Comparison of ENCODE assay signal across 15 mouse cellular contexts in the genomic region with DNA sequence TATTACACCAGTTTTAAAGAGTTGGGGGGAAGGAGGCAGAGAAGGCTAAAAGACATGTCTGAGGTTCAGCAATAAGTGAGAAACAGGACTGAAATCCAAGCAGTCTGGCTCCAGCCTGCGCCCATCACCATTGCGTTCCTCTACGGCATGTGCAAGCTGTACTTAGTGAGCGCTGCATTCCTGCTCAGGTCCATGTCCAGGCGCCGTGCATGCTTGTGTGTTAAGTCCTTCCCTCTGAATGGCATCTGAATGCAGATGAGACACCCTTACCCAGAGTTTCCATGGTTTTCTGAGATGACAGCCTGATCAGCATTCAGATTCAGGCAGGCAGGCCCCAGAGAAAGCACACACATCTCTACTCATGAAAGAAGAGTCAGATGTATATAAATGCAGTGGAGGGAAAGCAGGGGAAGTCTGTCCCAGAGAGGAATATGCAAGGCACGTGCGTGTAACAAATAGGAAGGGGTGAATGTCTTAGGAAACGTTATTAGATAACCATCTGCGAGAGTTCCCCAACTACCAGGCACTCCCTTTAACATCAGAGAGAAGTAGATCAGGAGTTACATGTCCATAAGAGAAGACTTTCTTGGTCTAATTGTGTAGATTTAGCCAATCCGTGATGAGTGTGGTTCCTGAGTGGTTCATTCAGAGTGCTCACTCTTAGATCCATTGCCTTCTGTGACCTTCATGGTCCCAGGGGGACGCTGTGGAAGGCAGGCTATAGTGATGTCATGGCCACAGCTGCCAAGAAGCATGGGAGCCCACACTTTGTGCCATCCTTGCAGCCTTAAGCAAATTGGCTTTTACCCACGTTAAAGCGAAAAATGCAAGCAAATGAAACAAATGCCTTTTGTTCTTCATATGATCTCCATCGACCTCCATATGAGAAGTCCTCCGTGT.
DNase-seq lines count a peak whose midpoint lies in the region; ATAC-seq lines count a peak whose summit lies in the region.
"Had no signal": no experiment of that assay in that cellular context is flagged by ENCODE, and none has a peak within 500 bp of the region (broad histone marks: within the 10 kb centered on the region; RNA-seq: fewer than 3 reads in every experiment).

No protein-coding gene starts in this region.

- no peak overlapping the region for H3K9ac ChIP-seq in hindbrain, embryonic 12.5 days
- 0 out of 2 replicates have a peak overlapping the region, but pooled peaks have one; percentile 30 for H3K9ac ChIP-seq in midbrain, embryonic 16.5 days (ENCODE audit: low read depth, low read length)

- peak; percentile 58 for DNase-seq in embryo, embryonic 10 days (ENCODE audit: low spot score)
- no peak for DNase-seq in embryo, embryonic 9.5 days (ENCODE audit: extremely low spot score)
- peak; percentile 47 for DNase-seq in embryo, embryonic 11 days
- DNase-seq in spleen, postnatal 14 days (ENCODE audit: low spot score in 2 of 2) = no peak
- DNase-seq in heart, adult 18-20 months = no peak
- DNase-seq in cerebellum, adult 18-20 months = no peak
- DNase-seq: adrenal gland, postnatal 25 days; cerebellum, adult 9-11 months; gastrocnemius, postnatal 25 days; kidney, adult 9 months had no signal

- peak; percentile 68 for ATAC-seq in hindbrain, embryonic 12.5 days (ENCODE audit: low FRiP score)
- peak; percentile 50 for ATAC-seq in midbrain, embryonic 16.5 days
- ATAC-seq: Patski had no signal

- H3K4me1 ChIP-seq in hindbrain, embryonic 12.5 days = peaks cover 67% of the 10 kb centered on the region
- peaks cover 57% of the 10 kb centered on the region for H3K4me1 ChIP-seq in midbrain, embryonic 16.5 days (ENCODE audit: control insufficient read depth, insufficient read depth, low read length)

- peak overlapping the region; percentile 87 for H3K27ac ChIP-seq in hindbrain, embryonic 12.5 days
- H3K27ac ChIP-seq in midbrain, embryonic 16.5 days (ENCODE audit: low read length) = peak overlapping the region; percentile 58

- H3K36me3 ChIP-seq in hindbrain, embryonic 12.5 days = no peaks in the 10 kb centered on the region
- H3K36me3 ChIP-seq in midbrain, embryonic 16.5 days (ENCODE audit: control insufficient read depth, insufficient read depth, low read length) = no peaks in the 10 kb centered on the region

- 0 out of 2 replicates have a peak overlapping the region, but pooled peaks have one; percentile 2 for H3K4me2 ChIP-seq in hindbrain, embryonic 12.5 days (replicated peaks)
- no peak overlapping the region for H3K4me2 ChIP-seq in midbrain, embryonic 16.5 days (ENCODE audit: low read length)
- H3K4me2 ChIP-seq: liver, embryonic 11.5 days had no signal

- no peaks in the 10 kb centered on the region for H3K27me3 ChIP-seq in hindbrain, embryonic 12.5 days
- H3K27me3 ChIP-seq in midbrain, embryonic 16.5 days (ENCODE audit: control insufficient read depth, insufficient read depth, low read depth, low read length) = no peaks in the 10 kb centered on the region
- H3K27me3 ChIP-seq: Patski had no signal

- WGBS in hindbrain, embryonic 12.5 days = 48% methylated on average over 16 of the region's 16 CpGs
- WGBS in midbrain, embryonic 16.5 days = 34% methylated on average over 16 of the region's 16 CpGs

- no peak overlapping the region for H3K4me3 ChIP-seq in hindbrain, embryonic 12.5 days
- H3K4me3 ChIP-seq in midbrain, embryonic 16.5 days (ENCODE audit: low read depth, low read length) = no peak overlapping the region
- H3K4me3 ChIP-seq: erythroblast, embryonic 14.5 days had no signal

- 0 out of 2 replicates have a peak, but pooled peaks cover under 1% of the 10 kb centered on the region for H3K9me3 ChIP-seq in hindbrain, embryonic 12.5 days (replicated peaks)
- no peaks in the 10 kb centered on the region for H3K9me3 ChIP-seq in midbrain, embryonic 16.5 days (replicated peaks; ENCODE audit: control insufficient read depth, low read length, poor library complexity, severe bottlenecking)

Comparison
In these comparisons a context has a peak if more than half of its experiments do, and no peak if none do; other contexts are left out.
1. DNase-seq: peak in embryo, embryonic 10 days (single experiment) and embryo, embryonic 11 days (single experiment); none in embryo, embryonic 9.5 days (single experiment), spleen, postnatal 14 days (0 of 2), heart, adult 18-20 months (0 of 2) and cerebellum, adult 18-20 months (0 of 2).